ENCODE assay signal across 12 mouse cellular contexts in genomic region chr4:103095921-103096320, GRCm38 (mm10).
"Had no signal": no experiment of that assay in that cellular context is flagged by ENCODE, and none has a peak within 500 bp of the region (broad histone marks: within the 10 kb centered on the region; RNA-seq: fewer than 3 reads in every experiment).

No protein-coding gene starts in this region.

- DNase-seq: kidney, adult 9 months; kidney, postnatal 36 days; left cerebral cortex, postnatal 4 days; lung, adult 18-20 months; retina, postnatal 1 day; right cerebral cortex, postnatal 25 days had no signal

- H3K4me2 ChIP-seq: limb, embryonic 13.5 days; midbrain, embryonic 12.5 days; neural tube, embryonic 12.5 days had no signal

- H3K4me1 ChIP-seq: limb, embryonic 13.5 days; midbrain, embryonic 12.5 days; neural tube, embryonic 12.5 days had no signal

- H3K9ac ChIP-seq: limb, embryonic 13.5 days; liver, embryonic 14.5 days; midbrain, embryonic 12.5 days; neural tube, embryonic 12.5 days had no signal

- H3K9me3 ChIP-seq: limb, embryonic 13.5 days; midbrain, embryonic 12.5 days; neural tube, embryonic 12.5 days had no signal

- H3K27ac ChIP-seq: kidney, postnatal 0 days; limb, embryonic 13.5 days; liver, embryonic 14.5 days; midbrain, embryonic 12.5 days; neural tube, embryonic 12.5 days had no signal

- H3K27me3 ChIP-seq: limb, embryonic 13.5 days; midbrain, embryonic 12.5 days; neural tube, embryonic 12.5 days had no signal

- H3K4me3 ChIP-seq: limb, embryonic 13.5 days; midbrain, embryonic 12.5 days; myocyte; neural tube, embryonic 12.5 days had no signal

- H3K36me3 ChIP-seq: limb, embryonic 13.5 days; midbrain, embryonic 12.5 days; neural tube, embryonic 12.5 days had no signal
